Mouse (Mus musculus): ENCODE data around the gene Bckdk.
"Not testable (repeated sequence)": the region's sequence is repeated elsewhere in the genome, so short reads cannot be mapped to it uniquely, and the experiment has no call there.

Bckdk gene

GRCm38 (mm10) chr7:127895891-127896290, 8.0 kb upstream of the Bckdk start:
- DNase-seq (ENCODE audit: low read depth) = not testable (repeated sequence)

DNA sequence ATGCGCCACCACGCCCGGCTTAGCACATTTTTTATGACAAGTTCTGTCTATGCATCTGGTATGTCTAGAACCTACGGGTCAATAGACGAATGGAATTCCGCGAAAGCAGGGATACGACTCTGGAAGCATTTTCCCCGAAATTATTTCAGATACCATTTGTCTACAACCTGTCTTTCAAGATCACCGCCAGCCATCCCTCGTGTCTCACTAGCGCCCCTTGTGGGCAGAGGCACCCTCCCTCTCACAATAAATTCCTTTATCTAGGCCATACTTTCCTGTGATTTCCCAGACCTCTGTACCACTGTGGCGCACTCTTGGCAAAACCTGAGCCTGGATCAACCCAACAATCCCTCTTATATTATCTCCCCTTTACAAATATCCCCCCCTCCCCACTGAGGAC, 7.5 kb upstream of the Bckdk start:
- peak; percentile 66 for DNase-seq (ENCODE audit: low read depth)

- no peak for DNase-seq (ENCODE audit: low read depth)
Measured at GRCm38 (mm10) chr7:127897542-127897941, 6.3 kb upstream of the Bckdk start.

DNA sequence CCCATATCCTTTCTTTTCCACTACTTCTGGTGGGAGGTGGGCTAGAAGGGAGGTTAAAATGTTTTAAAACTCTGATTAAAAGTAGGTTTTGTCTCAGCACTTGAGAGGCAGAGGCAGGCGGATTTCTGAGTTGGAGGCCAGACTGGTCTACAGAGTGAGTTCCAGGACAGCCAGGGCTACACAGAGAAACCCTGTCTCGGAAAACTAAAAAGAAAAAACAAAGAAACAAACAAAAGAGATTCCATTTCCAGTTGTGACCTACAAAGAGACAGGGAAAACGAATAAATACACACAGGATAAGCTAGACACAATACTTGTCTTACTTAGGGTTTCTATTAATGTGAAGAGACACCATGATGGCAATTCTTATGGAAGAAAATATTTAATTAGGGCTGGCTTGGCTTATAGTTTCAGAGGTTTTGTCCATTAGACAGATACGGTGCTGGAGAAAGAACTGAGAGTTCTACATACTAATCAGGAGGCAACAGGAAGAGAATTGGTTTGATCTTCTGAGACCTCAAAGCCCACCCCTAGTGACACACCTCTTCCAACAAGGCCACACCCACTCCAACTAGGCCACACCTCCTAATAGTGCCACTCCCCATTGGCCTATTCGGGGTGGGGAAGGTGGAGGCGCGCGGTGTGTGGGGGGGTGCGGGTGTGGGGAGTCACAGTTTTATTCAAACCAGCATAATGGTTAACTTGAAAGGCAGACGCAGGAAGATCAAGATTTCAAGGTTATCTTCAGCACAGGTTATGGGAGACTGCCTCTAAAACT, 5.5 kb upstream of the Bckdk start:
- DNase-seq (ENCODE audit: low read depth) = no peak

DNA sequence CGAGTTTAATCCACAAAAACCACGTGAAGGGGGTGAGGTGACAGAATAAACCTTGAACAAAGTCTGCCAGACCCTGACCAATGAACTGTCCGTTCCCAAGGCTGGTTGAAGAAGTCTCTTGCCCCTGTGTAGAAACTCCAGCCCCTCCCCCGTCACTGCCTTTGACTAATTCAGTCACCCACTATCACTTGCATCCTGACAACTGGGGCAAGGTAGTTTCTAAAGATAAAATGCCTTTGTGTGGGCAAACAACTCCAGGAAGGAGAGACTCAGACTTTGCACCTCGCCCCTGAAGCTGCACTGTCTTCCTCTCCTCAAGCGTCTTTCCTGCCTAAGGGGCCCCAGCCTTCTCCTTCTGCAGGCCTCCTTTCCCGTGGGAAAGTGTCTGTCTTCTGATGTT, 3.9 kb upstream of the Bckdk start:
- DNase-seq (ENCODE audit: low read depth) = no peak

DNA sequence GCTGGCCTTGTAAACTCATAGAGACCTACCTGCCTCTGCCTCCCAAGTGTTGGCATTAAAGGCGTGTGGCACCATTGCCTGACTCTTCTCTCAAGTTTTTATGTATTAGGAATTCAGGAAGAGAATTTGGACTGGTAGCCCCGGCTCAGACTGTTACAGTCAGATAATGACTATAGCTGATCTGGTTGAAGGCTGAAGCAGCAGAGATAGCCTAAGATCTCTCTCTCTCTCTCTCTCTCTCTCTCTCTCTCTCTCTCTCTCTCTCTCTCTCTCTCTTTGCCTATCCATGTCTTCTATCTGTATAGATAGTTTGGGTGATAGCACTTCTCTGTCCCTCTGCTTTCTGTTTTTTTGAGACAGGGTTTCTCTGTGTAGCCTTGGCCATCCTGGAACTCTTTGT, 2.1 kb upstream of the Bckdk start:
- no peak for DNase-seq (ENCODE audit: low read depth)

DNA sequence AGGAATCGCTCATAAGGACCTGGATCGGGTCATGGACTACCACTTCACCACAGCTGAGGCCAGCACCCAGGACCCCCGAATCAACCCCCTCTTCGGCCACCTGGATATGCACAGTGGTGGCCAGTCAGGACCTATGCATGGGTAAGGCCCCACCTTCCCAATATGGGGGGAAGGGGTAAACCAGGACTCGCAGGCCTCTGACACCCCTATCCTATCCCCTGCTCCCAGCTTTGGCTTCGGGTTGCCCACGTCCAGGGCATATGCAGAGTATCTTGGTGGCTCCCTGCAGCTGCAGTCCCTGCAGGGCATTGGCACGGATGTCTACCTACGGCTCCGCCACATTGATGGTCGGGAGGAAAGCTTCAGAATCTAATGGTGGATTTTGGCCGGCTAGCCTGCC, 4.1 kb downstream of the Bckdk start:
- no peak for DNase-seq (ENCODE audit: low read depth)

DNA sequence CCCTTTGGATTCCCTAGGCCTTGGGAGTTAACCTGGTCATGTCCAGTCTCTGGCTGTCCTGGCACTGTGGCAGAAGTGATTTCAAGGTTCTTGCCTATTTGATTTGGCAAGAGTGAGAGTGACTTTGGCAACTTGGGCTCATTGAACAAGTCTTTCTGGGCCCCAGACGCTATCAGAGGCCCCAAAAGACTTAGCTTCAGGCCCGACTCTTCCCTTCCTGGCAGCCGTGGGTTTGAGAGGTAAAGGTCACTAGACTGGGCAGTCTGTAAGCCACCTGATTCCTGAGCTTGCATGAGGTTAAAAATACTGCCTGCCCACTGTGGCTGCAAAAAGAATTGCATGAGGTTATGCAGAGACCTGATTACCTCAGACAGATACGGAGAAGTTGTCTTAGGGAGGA, 4.8 kb downstream of the Bckdk start:
- DNase-seq (ENCODE audit: low read depth) = no peak

GRCm38 (mm10) chr7:127912190-127912871, 8.4 kb downstream of the Bckdk start, which contains the start of gene Kat8:
Kat8 (plus strand) TSS chr7:127912516.
- DNase-seq (ENCODE audit: low read depth) = peak; percentile 91

DNA sequence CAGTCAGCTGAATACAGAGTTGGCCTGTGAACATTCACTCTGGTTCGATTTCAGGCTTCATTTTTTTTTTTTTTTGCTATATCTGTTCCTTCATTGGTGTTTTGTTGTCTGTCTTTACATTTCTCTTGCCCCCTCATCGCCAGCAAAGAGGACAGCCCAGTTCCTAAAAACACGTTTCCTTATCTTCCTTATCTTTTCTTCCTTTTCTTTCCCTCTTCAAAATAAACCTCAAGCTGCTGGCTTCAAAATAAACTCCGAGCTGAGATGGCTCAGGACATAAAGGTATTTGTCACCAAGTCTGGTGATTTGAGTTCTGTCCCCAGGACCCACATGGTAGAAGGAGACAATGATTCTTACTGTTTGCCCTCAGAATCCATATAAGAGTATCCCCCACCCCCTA, 9.1 kb downstream of the Bckdk start:
- DNase-seq (ENCODE audit: low read depth) = no peak

GRCm38 (mm10) chr7:127915293-127915692, 11.4 kb downstream of the Bckdk start:
- DNase-seq (ENCODE audit: low read depth) = no peak

- DNase-seq (ENCODE audit: low read depth) = peak; percentile 58
Measured at GRCm38 (mm10) chr7:127918203-127918602, 14.3 kb downstream of the Bckdk start.

DNA sequence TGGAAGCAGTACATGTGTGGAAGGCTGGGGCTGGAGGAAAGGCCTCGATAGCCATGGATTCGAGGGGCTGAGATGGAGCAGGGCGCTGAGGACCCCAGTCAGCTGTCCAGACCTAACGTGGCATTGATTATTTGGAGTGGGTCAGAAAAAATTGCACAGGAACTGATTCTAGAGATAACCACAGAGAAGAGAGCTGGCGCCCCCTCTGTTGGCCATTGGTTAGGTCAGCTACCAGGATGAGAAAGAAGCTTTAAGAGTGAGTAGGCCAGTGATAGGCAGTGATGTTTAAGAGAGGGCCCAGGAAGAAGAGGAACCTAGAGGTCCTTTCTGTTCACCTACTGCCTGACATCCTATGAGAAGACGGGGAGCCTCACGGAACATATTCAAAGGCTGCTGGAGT, 15.4 kb downstream of the Bckdk start:
- no peak for DNase-seq (ENCODE audit: low read depth)

GRCm38 (mm10) chr7:127921516-127921915, 17.6 kb downstream of the Bckdk start:
- DNase-seq (ENCODE audit: low read depth) = no peak

DNA sequence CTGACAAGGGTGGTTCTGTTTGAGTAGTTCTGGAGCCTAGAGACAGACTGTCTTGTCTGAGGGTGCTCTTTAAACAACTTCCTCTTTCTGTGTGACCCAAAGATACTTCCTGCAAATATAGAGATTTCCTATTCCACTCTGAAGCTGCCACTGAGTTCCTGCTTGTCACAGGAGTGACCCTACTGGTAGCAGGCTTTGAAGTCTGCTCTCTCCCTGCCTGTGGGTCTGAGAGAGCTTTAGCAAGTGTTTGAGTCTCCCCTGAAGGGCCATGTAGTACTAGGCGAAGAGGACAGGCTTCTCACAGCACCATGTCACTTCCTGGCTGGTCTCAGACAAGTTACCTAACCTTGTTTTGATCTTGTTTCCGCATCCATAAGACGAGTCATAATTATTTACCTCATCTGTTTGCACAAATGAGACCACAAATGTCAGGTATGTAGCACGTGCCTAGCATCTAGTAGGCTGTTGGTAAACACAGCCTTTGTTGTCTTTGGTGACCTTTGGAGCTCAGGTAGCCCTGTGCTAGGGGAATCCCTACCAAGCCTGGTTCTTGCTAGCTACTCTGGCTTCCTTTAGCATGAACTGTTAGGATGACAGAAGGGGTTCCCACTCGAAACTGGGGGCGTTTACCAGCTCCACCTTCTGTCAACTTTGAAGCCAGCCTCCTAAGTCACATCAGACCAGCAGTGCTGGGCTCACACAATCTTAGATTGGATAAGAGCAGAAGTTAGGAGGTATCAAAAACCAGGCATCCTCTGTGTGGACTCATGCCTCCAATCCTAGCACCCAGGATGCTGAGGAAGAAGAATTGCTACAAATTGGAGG, 18.8 kb downstream of the Bckdk start:
- DNase-seq (ENCODE audit: low read depth) = no peak

GRCm38 (mm10) chr7:127923714-127924113, 19.8 kb downstream of the Bckdk start:
- no peak for DNase-seq (ENCODE audit: low read depth)

DNA sequence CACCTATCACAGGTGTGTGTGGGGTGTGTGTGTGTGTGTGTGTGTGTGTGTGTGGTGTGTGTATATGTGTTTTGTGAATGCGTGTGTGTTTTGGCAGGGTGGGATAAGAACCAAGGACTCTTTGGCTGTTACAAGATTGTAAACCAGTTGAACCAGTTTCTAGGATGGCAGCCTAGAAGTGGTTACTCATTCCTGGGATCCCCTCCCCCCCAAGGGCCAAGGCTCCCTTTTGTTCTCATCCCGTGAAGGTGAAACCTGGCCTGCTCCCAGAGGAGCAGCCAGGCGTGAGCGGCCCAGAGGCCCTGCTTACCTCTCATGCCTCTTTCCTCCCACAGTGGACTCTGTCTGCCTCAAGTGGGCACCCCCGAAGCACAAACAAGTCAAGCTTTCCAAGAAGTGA, 21.4 kb downstream of the Bckdk start:
- no peak for DNase-seq (ENCODE audit: low read depth)

GRCm38 (mm10) chr7:127926066-127926465, 22.2 kb downstream of the Bckdk start:
- no peak for DNase-seq (ENCODE audit: low read depth)

DNA sequence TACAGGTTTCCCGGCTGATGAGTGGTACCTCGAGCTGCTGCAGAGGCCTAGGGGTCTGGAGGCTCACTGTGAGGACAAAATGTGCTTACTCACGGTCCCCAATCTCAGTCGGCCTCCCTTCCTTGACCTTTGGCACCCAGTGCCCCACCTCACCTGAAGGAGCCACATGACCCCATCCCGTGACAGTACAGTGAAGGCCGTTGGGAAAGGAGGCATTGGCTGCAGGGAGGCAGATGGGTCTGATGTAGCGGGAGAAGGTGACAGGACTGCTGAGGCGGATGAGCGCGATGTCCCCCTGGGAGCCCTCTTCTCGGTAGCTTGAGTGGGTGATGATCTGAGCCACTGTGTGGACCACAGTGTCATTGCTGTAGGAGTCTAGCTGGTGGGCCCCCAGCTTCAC, 23.0 kb downstream of the Bckdk start:
- DNase-seq (ENCODE audit: low read depth) = no peak

GRCm38 (mm10) chr7:127927726-127928125, 23.8 kb downstream of the Bckdk start:
- DNase-seq (ENCODE audit: low read depth) = no peak

GRCm38 (mm10) chr7:127928596-127928995, 24.7 kb downstream of the Bckdk start:
- no peak for DNase-seq (ENCODE audit: low read depth)

GRCm38 (mm10) chr7:127929923-127930322, 26.0 kb downstream of the Bckdk start, which contains the start of gene Prss8:
Prss8 (minus strand) TSS chr7:127930104.
- DNase-seq (ENCODE audit: low read depth) = no peak

- DNase-seq (ENCODE audit: low read depth) = no peak
Measured at GRCm38 (mm10) chr7:127930636-127931035, 26.8 kb downstream of the Bckdk start.
